Mouse (Mus musculus) cortical plate, adult 2 months (tissue): ENCODE results near the gene Fat3.

Experiments used
- CTCF ChIP-seq: fragments of 200-500 bp; IDR thresholded peaks from 2 replicates; pipeline ENCODE4 v1.5.1; 2011; ENCODE audit warnings: mild to moderate bottlenecking, control low read depth, low read length; ENCODE audit not compliant: insufficient read depth; ENCODE audit errors: extremely low read depth
- POLR2A ChIP-seq: fragments of 200-500 bp; IDR thresholded peaks from 2 replicates; pipeline ENCODE4 v1.6.1; 2011; ENCODE audit warnings: mild to moderate bottlenecking, low read length, control low read depth; ENCODE audit not compliant: insufficient read depth; ENCODE audit errors: extremely low read depth

GRCm38 (mm10) chr9:16310855-16311848, 189.9 kb downstream of the Fat3 start:
- TF ChIP-seq CTCF = no peak
- TF ChIP-seq POLR2A = no peak
